Mouse (Mus musculus) kidney, postnatal 36 days (tissue): ENCODE data around the gene Ccdc6.

Experiments used
- DNase-seq, 2 experiments: peaks; one replicate each; pipeline ENCODE4 v3.0.0; 2021 to 2022; ENCODE audit warnings: mixed read lengths in 2 of 2

Gene Ccdc6

DNA sequence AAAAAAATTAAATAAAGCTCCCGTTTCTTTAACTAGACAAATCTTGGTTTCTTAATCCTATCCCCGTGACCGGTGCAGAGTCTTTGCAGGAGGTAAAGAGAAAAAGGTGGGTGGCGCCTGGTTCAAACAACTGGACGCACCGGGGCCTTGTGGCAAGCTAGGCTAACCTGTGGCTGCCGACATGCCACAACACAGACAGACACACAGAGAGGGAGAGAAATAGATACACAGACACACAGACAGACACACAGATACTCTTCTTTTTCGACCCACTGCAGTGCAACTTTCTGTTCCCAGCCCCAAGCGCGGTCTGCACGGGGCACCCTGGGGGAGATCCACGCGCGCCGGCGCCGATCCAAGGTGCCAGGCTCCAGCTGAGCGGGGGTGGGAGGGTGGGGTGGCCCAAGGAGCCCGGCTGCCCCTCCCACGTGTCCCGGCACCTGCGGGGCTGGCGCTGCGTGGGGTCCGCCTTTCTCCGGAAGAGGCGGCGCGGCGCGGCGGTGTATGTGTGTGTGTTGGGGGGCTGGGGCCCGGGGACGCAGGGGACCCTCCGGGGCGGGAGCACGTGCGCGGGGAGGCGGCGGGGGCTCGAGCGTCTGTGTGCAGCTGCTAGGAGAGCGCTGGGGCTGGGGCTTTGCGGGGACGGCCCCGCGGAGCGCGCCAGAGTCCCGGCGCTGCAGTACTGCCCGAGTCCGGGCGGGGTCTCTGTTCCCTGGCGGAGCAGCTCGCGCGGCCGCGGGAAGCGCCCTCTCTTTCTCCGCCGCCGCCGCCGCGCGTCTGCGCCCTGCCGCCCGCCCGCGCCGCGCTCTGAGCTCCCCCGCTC, at the start of gene Ccdc6:
Gene Ccdc6, plus strand, starts transcription at position 756 of the 823 bp plus-strand sequence.
- DNase-seq: peak; percentile 84 to 94

DNA sequence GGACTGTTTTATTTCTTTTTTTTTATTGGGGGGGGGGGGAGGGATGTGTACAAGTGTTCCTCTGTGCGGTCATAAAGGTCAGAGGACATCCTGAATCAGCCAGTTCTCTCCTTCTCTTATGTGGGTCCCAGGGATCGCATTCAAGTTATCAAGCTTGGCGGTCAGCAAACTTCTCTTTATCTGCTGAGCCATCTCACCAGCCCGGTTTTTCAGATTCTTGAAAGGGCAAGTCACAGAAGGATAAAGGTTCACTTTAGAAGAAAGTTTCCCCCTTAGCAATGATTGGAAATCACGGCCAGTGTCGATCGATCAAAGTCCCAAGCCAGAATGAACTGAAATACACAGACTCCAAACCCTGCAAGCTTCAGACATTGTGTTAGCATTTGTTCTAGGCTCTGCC, 47.1 kb upstream of the Ccdc6 start:
- DNase-seq: no peak

DNA sequence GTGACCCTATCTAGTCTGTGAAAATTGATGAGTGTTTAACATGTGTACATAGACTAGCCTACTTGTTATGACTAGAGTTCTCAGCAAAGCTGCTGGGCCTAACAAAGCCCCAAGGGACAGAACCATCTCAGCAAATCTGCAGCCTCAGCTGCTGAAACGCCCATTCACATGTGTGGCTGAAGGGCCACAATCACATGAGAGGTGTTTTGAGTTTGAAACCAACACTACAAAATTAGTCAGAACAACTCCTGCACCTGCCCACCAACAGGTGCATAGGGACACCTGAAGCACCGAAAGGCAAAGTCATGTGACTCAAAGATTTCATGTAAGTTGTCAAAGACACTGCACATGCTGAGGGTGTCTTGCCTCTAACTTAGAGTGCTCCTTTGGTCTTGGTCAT, 41.6 kb upstream of the Ccdc6 start:
- no peak for DNase-seq

DNA sequence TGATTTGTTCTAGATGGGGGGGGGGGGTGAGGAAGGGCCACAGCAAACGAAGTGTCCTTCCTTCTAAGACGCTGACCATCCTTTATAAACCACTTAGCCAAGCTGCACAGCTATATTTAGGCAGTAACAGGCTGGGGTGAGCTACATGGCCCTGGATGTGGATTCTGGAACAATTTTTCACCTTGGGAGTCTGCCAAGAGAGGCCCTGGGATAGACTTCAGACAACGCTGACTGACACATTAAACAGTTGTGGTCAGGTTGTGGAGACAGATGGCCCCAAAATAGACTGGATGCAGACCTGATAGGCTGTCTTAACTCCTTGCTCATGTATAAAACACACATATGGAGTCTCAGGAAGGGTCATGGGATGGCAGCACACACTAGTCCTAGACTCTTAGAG, 39.9 kb upstream of the Ccdc6 start:
- DNase-seq: peak; percentile 10 to 17

DNA sequence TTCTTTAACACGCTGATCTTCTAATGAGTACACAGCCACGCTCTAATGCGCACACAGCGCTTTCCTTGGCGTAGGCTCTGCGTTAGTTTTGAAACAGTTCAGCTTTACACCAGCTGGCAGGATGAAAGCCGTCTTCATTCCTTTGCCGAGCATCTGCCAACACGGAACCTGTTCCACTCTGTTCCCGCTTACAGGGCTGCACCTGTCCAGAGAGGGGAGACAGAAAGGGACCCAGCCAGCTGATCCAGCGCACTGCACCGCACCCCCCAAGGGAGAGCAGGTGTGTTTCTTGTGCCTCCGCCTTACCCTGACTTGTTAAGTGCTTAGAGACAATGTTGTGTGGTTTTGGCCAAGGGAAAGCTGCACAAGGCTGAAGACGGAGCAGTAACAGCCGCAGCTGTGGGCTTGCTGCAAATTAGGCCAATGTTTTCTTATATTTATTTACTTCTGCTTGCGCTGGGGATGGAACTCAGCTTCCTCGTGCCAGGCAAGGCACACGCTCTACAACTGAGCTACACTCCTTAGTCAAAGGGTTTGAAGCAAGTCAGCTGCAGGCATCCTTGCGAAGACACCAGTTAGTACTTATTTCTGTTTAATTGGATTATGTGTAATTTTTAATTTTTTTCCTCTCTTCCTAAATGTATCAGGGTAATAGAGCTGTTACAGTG, 36.8 kb upstream of the Ccdc6 start:
- DNase-seq: peak; percentile 48 to 56

DNA sequence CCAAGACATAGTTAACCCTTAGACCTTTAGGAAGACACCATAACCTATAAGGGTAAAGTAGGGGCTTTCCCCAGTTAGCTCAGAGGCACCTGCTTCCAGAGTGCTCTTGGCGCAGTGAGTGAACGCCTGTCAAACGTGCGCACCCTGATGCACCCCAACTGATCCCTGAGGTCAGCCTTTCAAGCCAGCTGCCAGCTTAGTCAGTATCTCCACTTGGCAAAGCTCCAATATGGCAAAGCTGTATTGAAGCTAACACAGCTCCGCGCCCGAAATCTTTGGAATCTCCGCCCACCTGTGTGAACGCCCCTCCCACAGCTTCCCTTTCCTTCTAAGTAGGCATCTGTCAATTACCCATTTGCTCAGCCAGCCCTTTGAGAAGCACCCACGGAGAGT, 36.2 kb upstream of the Ccdc6 start:
- DNase-seq: peak; percentile 66 to 67

DNA sequence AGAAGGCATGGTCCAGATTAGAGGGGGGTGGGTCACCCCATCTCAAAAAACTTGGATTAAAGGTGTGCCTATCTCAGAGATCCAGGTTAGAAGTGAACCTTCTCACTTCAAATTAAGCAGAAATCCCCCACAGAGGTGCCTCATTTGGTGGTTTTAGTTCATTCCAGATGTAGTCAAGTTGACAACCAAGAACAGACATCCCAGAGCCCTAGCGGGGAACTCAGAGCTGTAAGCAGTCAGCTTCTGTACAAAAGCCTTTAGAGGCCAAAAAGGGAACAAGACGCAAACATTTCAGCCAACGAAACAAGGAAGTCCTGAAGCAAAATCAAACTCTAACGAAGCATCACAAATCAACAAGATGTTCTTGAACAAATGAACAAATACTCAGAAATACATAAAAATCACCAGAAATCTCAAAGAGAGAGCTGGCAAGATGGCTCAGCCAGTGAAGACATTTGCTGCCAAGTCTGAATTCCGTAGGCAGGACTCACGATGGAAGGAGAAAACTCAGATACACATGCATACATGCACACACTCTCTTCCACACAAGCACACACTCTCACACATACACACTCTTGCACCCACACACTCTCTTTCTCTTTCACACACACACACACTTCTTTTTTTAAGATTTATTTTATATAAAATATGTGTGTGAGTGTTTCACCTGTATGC, 32.9 kb upstream of the Ccdc6 start:
- DNase-seq: no peak

DNA sequence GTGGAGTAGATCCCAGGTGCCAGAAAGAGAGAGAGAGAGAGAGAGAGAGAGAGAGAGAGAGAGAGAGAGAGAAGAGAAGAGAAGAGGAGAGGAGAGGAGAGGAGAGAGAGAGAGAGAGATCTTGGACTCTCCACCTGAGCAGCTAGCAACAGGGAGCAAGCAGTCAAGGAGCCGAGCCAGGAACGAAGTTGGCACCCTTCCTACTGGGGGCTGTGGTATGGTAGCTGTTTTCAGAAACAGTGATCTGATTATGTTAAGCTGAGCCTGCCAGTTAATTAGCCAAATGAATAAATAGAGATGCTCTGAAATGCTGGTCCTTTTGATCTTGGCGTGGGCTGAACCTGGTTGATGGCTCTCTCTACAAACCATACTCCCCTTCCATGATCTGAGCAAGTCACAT, 31.7 kb upstream of the Ccdc6 start:
- DNase-seq: no peak

DNA sequence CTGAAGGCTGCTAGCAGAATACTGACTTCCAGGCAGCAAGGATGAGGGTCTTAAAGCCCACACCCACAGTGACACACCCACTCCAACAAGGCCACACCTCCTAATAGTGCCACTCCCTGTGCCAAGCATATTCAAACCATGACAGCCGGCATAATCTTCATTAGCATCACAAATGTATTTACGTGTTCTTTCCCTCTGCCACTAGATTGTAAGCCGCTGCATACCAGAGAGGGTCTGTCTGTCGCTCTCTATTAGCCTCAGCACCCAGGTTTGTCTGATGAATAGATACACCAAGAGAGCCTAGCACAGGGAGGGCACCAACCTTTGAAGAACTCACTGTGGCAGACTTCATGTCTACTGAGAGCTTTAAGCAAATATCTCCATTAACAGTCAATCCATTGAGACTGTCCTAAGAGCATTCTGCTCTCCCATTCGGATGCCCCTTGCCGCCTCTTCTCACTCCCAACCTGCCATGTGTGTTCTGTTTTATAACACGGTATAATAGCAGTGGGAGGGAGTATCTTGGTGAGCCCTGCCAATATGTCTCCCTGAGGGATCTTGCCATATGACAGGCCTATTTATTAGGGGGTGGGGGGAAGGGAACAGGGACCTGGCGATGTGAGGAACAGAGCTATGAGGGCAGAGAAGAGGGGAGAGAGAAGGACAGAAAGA, 30.3 kb upstream of the Ccdc6 start:
- DNase-seq: no peak

DNA sequence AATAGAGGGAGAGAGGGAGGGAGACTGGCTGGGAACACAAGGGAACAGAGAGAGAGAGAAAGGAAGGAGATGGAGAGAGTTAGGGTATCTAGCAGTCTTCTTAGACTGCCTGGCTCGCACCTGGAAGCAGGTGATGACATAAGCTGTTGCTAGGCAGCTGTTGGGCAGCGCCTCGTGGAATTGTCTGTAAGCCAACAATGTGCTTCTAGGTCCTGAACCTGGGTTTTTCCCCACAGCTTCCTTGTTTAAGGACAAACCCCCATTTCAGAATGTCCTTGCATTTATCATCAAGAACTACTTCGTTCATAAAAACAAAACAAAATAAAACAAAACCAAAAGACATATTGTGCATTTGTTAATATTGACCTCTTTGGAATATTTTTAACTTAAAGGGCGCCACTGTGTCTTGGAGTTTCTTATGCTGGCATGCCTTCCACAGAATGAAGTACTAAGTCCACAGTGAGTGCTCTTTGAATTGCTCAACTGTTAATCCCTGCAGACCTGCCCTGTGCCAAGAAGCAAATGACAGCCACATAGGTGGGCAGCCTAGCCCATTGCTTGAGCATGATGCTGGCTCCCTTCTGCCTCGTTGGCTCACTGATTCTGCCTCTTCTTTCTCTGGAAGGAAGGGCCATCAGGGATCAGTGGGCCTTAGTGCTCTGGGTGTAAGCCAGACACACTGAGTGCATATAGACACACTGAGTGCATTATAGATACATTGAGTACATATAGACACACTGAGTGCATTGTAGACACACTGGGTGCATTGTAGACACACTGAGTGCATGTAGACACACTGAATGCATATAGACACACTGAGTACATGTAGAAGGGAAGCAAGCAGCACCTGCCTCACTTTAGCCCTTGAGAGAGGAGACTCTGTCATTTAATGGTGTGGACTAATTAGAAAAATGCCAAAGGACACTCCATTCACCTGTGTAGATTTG, 29.5 kb upstream of the Ccdc6 start:
- peak; percentile 66 to 72 for DNase-seq

DNA sequence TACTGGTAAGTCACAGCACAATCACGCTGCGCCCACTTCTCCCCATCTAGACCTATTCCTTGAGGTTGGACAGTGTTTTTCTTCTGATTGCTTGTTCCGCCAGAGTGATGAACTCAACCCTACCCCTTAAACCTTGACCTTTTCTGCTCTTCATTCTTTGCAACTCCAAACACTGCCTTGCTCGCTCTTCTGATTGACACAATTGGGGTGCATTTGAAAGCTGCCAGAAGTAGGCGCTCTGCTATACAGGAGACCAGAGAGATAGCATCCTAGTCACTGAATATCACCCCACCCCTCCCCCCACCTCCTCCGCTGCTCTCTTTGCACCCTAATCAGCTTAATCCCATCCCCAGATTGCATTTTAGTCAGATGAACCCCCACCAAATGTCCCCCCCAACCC, 27.6 kb upstream of the Ccdc6 start:
- no peak for DNase-seq

DNA sequence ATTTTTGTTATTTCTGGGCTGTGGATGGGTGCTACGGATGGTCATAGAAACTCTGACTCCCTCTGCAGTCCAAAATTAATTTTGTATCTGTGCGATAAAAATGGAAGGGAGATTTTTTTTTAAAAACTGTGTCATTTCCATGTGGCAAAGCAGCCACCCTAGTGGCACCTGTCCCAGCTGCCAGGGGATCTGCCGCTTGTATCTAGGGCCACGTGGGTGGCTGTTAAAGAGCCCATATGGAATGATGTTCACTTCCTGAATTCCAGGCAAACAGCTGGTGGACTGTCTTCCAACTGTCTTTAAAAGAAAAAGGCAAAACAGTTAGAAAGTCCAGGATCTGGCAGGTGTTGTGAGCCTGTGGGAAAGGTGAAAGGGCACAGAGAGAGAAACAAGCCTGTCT, 25.6 kb upstream of the Ccdc6 start:
- DNase-seq: no peak

DNA sequence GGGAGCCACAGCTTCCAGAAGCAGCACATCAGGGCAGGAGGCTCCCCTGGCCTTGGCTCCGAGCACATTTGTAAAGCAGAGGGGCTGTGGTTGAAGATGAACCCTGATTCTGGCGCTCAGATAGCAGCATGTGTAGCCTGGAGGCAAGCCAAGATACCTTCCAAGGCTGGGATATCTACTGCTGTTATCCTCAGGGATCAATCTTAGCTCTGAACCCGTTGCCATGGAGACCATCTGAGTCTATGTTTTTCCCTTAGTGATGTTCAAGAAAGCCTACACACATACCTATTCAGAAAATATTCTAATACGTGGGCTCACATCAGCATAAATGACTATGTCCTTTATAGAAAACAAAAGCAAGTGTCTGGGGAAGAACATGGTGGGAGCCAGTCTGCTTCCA, 19.5 kb upstream of the Ccdc6 start:
- DNase-seq: no peak

DNA sequence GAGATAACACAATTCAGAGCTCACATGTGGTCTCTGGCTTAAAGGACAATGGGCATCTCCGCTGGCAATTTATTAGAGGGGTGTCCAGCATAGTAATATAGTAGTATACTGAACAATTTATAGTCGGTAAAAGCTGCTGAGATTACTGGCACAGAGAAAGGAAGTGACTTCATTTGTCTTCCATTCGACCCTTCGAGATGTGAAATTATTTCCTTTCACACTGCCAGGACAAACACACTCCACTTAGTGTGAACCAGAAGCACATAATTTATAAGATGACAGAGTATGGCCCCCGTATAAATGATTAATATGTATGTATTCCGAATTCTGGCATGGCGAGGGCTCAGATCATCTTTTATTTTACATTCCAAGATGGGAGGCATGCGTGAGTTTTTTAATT, 16.0 kb upstream of the Ccdc6 start:
- DNase-seq: peak in 1 of 2 experiments; percentile 27

DNA sequence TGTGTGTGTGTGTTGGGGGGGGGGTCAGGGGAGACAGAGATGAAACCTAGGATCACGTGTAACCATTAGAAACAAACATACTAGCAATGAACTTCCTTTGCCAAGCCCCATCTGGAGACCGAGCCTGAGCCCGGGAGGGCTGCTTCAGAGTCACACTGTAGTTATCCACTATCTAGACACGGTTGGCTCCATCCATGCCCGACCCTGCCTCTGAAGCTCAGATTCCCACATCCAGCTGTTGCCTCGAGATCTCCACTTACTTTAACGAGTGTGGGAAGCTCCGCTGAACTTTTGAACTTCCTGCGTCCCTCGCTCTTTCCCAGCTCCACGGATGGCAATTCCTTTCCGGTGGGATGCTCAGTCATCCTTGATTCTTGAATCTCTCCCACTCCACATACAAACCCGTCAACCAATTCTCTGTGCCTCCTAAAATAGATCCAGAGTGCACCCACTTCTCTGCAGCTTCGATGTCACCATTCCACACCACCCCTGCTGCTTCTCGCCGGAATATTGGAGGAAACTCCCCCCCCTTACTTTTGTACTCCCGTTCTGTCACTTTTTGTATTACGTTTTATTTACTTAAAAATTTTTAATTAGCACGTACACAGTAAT, 15.3 kb upstream of the Ccdc6 start:
- DNase-seq: peak; percentile 7 to 22

DNA sequence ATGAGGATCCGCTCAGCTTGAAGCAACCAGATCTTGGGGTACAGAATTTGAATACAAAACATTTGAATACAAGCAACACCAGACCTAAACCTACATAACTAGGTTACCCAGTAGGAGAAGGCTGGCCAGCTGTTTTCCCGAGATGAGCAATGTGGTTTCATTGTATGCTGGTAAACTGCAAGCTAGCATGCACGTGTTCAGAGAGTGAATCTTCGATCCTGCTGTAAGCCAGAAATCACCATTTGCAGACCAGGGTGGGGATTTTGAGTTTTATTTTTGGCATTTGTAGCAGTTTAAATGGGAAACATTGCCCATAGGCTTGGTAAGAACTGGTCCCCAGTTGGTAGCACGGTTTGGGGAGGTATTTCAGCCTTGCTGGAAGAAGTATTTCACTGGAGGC, 13.7 kb upstream of the Ccdc6 start:
- DNase-seq: no peak

DNA sequence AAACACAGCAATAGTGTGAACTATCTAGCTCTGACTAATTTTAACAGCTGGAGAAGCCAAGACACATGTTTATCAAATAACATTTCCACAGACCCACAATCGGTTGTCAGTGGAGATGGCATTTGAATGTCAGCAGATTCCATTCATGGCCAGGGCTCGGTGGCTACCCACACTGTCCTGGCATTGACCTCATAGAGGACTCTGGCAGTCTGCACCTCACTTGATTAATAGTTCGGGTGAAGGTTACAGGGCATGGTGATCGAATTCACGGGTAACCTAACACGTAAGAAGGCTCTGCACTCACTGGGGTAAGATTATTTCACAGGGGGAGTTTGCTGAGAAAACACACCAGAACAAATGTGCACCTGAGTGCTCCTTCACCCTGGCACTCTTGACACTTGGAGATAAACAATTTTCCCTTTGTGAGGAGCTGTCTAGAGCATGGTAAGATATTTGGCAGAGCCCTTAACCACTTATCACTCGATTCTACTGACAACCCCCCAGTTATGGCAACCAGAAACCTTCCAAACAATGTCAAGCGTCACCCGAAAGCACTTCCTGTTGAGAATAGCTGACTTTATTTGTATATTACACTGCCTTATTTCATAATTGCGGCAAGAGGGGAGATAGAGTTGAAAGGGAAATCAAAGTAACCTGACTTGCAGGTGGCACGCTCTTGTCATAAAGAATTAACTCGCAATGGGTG, 11.5 kb upstream of the Ccdc6 start:
- no peak for DNase-seq

DNA sequence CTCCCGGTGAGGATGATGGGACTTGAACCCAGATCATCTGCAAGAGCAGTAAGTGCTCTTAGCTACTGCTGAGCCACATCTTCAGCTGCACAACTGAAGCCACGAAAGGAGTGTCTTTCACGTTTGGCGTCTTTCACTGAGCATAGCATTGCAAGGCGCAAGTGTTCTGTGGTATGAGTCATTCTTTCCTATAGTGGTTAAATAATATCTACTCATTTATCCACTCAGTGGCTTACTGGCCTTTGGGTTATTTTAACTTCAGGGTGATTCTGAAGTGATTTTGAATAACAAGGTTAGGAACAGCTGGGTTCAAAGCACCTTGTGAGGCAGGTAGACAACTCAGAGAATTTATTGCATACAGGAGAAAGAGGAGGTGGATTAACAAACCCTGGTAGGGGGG, 8.1 kb upstream of the Ccdc6 start:
- no peak for DNase-seq

DNA sequence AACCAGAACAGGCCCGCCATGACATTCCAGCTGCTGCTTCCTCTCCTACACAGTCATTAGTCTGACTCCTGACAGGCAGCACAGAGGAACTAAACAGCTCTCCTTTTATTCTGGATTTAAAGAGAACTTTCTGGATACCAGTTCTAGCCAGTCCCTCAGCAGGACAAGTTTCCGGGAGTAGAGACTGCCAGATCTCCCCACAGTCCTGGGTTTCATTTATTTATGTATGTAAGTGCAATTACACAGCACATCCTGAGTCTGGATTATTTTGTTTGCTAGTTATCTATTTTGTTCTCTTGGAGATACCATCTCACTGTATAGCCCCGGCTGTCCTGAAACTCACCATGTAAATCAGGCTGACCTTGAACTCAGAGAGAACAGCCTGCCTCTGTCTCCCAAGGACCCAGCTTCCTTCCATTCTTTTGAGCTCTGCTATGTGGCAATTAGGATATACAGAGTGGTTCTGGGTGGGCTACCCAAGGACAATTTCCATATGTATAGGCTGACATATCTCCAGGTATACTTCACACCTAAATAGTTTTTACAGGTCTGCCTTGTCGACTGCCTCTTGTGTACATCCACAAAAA, 5.0 kb upstream of the Ccdc6 start:
- DNase-seq: no peak

DNA sequence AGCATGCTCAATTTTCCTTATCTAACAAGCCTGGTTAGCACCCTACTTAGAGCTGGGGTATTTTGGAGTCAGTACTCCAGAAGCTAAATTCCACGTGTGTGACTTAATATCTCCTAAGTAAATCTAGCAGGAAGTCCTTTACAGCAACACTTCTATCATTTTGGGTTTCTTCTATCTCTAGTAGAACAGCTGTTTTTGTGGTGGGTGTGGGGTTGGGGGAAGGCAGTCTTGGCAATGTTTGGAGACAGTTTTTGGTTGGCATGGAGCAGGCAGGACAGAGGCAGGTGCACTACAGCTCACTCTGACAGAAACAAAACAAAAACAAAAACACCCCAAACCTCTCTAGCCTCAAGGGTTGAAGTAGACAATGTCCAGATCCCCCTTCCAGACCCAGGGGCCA, 3.1 kb upstream of the Ccdc6 start:
- DNase-seq: no peak

DNA sequence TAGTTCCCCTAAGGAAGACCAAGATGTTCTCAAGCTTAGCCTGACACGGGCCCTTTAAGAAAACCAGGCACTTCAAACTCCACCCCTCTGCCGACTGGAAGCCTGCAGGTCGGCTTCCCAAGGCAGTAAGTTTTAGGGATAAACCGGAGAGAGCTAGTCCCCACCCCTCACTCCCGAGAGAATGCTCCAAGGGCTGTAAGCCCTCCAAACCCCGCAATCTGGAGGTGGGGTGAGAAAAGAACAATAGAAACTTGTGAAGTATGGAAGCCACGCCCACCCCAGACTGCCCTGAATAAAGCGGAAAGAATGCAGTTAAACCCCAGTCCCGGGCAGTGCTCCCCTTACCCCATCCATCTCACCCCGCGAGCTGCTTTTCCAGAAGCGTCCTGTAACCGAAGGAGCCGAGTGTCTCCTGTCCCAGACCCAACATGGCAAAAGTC, 1.9 kb upstream of the Ccdc6 start:
- DNase-seq: peak; percentile 73 to 74
